Mouse (Mus musculus) naive thymus-derived CD4-positive, alpha-beta T cell, adult 2 months (primary cell): ENCODE measurements around the gene Pten.
A peak's percentile ranks its signal among the peaks of the same experiment; 100 is the strongest.
"Not testable (repeated sequence)": the region's sequence is repeated elsewhere in the genome, so short reads cannot be mapped to it uniquely, and the experiment has no call there.

ENCODE experiments used
- DNase-seq: peaks from one replicate; pipeline ENCODE4 v3.0.0-alpha.2; 2011; ENCODE audit warnings: low read depth

The Pten gene

DNA sequence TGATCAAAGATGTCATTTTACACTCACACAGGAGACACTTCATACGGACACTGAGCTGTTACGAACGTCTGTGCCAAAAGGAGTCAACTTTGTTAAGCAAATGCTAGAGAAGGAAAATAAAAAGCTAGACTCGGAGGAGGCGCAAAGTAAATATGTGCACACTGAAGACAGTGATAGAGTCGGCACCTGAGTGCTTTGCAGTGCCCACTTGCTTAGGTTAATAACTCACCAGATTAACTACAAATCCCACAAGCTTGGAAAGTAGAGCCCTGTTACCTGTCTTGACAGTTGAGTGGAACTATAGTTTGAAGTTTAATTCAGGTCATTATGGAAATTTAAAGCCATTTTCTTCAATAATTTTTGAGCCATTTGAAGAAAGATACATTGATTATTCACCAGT lies 51.4 kb downstream of the Pten start:
- DNase-seq, result no peak

DNA sequence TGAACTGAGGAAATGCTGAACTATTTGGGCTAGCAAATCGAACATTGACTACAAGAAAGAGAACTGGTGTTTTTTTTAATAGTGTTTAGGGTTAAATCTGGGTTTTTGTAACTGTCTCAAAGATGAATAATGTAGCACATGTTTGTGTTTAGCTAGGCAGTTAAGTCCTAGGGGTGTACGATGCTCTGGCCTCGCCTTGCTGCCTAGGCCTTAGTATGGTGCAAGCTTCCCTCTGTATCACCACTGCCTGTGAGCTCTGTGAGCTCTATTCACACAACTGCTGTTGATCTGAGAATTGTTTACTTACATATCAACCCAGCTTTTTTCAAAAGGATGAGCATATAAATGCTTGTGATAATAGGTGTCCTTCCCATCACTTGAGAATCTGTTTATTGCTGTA lies 51.8 kb downstream of the Pten start:
- DNase-seq, result no peak

DNA sequence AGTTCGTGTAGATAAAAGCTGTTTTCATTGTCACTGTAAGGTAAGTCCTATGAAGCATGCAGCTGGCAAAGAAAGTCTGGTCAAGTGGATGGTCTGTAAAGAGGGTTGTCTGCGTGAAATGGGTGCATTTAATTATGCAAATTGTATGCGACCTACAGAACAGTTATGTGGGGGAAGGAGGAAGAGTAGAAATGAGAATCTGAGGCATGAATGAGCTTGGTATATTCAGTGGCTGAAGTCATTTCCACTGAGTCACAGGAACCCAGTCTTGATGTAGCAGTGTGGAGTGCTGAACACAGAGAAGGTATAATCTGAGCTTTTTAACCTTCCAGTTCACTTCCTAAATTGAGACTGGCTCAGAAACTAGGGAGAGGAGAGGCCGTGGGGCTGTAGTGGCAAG lies 61.5 kb downstream of the Pten start:
- DNase-seq, result no peak

DNA sequence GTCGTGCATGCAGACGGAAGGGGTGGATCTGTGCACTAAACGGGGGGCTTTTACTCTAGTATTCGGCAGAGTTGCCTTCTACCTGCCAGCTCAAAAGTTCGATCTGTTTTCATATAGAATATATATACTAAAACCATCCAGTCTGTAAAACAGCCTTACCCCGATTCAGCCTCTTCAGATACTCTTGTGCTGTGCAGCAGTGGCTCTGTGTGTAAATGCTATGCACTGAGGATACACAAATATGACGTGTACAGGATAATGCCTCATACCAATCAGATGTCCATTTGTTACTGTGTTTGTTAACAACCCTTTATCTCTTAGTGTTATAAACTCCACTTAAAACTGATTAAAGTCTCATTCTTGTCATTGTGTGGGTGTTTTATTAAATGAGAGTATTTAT lies 65.7 kb downstream of the Pten start:
- DNase-seq, result not testable (repeated sequence)

DNA sequence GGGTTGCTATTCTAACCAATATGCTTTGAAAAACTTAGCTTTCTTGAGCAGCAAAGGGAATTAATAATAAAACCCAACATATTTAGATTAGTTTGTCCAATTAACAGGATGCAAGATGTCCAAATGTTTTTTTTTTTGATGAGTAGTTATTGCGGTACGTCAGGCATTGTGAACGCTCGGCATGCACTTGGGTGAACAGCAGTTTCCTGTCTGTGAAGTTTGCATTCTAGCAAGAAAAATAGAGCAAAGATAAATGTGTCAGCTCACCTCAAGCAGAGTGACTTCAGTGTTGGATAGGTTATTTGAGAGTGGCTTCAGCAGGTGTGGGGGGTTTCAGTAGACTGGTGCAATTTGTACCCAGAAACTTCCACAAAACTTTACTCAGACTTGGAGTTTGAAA lies 69.3 kb downstream of the Pten start:
- DNase-seq, result no peak

DNA sequence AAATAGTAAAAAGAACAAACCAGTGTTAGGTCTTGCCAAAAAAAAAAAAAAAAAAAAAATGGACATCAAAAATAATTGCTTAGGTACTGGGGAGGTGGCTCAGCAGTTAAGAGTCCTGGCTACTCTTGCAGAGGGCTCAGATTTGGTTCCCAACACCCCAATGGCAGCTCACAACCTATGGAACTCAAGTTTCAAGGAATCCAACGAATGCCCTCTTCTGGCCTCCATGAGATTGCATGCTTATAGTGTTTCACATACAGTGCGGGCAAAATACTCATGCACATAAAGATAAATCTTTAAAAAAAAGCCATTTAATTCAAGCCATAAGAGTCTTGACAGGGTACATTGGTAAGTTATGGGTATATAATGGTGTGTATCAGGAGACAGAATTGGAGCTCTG lies 72.6 kb downstream of the Pten start:
- DNase-seq, result no peak

DNA sequence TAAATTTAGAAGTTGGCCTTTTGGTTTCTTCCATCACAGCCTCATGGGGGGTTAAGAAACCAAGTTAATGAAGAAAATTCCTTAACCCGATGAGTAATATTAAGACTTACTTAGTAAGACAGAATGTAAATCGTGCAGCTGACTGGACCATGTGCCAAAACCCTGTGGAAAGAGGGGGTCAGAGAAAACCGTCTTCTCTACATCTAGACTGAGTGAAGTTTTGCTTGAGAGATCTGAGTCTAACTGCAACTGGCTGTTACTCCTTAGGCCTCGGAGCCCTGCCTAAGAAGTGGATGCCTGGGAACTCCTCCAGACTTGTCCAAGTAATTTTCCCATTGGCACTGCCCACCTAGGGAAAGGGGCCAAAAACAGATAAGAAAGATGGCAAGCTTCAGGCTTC lies 74.0 kb downstream of the Pten start:
- no peak for DNase-seq

DNA sequence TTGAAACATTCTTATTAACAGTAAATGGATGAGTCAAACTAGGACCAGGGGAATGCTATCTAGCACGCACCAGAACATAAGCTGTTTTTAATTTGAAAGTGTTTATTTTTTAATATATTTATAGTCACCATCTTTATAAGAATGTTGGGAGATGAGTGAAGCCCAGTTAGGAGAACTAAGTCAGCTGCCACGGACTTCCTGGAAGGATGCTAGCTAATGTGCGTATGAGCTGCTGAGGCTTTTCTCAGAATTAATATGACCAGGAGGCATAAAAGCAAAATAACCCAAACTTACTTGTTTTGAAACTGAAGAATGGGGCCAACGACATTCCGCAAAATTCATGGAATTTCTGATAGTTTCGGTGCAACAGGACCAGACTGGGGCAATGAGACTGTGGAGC lies 83.2 kb downstream of the Pten start:
- DNase-seq, result no peak

DNA sequence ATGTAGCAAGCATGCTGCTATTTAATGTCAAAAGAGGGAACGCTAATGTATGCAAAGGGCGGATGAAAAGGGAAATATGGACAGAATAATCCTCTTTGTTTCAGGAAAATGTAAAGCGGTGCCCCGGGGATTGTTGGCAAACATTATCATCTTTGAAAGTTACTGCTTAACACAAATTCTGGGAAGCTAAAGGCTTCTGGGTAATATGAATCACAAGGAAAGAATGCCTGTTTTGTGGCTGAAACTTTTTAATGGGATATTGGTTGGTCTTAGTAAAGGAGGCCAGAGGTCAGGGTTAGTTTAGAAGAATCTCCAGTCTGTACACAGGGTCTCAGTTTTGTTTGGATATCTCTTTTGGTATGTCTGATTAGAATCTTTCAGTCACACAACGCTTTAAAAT lies 87.2 kb downstream of the Pten start:
- DNase-seq, result no peak

DNA sequence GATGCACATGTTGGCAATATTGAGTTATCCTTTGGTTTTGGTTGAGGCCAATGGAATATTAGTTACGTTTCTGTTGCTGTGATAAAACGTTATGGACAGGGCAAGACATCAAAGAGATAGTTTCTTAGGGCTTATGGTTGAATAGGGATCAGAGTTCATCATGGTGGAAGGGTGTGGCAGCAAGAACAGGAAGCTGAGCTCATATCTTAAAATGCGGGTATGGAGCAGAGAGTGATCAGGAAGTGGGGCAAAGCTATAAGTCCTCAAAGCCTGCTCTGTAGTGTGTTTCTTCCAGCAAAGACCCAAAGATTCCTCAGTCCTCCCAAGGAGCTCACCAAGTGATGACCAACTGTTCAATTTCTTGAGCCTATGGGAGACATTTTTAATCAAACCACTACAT lies 90.7 kb downstream of the Pten start:
- DNase-seq, result no peak

DNA sequence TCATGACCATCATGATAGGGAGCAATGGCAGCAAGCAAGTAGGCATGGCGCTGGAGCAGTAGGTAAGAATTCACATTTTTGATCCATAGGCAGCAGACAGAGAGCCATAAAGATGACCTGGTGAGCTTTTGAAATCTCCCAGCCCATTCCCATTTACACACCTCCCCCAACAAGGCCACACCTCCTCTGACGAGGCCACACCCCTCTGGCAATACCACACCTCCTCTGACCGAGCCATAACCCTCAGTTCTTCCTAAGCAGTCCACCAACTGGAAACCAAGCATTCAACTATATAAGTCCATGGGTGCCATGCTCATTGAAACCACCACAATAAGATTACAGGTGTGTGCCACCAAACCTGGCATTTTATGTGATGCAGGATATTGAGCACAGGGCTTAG lies 95.0 kb downstream of the Pten start:
- no peak for DNase-seq

DNA sequence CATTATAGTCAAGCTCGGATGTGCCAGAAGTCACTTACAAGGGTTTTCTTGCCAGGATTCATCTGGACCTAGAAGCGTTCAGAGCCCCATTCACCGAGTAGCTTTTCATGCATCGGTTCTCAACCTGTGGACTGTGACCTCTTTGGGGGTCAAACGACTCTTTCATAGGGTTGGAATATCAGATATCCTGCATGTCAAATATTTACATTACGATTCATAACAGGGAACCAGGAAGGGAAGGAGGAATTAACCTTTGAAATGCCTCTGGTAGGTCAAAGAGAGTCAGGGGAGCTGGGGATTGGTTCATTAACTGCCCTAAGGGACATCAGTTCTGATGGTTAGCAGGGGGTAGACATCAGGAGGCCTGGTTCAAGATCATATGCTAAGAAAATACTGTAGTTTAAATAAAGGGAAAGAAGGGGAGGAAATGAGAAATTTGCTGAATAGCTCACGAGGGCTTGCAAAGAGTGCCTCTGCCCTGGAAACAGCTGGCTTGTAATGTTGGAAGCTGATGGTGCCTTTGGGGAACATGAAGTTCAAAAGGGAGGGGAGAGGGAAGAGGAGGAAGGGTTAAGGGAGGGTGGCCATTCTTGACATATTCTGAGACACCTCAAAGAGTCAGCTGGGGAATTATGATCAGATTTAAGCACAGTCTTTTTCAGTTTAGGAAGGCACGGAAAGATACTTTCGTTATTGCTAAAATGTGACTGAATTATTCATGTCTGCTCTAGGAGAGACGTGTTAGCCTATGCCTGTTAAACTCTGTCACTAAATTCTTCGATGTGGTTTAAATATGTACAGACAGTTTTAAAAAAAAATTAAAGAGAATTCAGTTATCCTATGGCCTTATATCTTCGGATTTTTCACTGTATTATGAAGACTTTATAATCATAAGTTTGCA lies 104.6 kb downstream of the Pten start:
- DNase-seq, result no peak

DNA sequence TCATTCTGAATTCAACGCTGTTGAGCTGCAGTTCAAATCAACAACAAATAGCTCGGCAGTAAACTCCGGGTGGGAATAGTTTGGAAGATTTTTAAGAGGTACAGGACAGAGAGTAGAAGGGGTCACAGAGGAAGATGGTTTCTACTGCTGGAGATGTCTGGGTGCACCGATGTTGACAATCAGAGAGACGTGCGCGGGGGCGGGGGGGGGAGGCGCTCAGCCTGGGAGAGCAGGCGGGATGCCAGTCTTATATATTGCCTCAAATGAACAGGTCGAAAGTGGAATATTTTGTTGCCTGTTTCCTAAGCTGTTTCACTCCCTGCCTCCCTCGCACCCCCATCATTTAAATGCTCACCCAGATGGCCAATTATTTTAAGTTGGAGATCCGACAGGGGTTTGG lies 109.5 kb downstream of the Pten start:
- DNase-seq, result no peak

DNA sequence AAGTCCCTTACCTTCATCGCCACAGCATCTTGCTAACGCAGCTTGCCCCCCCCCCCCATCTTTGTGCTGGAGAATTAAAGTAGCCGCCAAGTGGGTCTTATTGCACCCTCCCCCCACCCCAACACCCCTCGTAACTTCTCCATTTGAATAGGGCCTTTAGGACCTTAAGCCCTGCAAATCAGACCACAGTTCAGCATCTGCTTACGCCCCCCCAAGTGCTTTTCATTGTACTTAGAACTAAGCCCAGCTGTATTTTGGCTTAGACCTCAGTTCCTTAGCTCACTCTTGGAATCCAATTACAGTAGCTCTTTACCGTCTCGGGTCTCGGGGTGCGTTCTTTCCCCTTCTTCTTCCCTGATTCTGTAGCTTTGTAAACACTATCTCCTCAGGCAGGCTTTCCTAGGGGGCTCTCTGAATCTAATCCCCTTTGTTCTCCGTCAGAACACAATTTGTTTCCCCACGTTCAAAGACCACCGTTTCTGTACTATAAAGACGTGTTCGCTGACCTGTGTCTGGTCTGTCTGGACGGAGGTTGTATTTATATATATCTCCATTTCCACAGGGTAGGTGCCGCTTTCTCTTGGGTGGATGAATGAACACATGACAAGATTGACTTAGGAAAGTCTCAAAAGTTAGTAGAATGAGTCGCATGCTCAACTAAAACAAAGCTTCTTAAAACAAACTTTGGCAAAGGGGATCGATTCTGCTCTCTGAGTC lies 110.0 kb downstream of the Pten start:
- no peak for DNase-seq

DNA sequence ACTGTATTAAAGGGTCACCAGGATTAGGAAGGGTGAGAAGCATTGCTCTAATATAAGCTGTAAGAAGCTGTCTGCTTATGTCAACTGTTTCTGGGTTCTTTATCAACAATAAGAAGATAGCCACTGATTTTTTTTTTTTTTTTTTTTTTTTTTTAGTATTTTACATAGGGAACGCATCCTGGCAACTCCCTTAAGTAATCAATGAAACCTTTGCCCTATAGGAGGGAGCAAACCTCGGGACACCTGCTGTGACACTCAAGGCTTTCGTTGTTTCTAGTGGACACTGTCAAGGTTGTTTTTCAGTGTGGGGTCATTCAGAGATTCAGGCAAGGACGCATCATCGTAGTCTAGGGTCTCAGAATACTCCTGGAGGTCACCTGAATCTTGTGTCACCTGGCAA lies 111.3 kb downstream of the Pten start:
- no peak for DNase-seq

DNA sequence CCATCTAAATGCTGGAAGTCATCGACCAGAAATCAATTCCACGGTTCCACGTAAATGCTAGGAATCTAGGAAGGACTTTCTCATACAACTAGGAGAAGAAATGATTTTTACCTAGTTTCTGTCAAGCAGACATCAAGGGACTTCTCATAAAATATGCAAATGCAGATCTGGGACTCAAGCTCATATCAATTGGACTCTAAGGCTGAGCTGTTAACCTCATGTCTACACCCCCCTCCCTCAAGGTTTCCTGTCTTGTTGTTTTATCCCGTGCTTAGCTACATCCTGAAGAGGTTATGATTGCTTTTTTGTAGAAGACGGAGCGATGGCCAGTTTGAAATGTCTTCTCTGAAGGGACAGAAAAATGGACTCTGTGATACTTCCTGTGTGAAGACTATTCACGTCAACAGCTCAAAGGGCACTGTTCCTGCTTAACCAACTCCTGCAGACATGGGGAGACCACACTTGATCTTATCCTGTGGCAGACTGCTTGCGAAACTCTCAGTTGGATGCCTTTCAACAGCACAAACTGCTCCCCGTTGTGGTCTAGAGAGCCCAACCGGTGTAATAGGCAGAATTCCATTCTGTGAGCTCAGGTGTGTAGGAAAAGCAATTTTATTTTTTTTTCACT lies 111.9 kb downstream of the Pten start:
- peak; percentile 48 for DNase-seq

DNA sequence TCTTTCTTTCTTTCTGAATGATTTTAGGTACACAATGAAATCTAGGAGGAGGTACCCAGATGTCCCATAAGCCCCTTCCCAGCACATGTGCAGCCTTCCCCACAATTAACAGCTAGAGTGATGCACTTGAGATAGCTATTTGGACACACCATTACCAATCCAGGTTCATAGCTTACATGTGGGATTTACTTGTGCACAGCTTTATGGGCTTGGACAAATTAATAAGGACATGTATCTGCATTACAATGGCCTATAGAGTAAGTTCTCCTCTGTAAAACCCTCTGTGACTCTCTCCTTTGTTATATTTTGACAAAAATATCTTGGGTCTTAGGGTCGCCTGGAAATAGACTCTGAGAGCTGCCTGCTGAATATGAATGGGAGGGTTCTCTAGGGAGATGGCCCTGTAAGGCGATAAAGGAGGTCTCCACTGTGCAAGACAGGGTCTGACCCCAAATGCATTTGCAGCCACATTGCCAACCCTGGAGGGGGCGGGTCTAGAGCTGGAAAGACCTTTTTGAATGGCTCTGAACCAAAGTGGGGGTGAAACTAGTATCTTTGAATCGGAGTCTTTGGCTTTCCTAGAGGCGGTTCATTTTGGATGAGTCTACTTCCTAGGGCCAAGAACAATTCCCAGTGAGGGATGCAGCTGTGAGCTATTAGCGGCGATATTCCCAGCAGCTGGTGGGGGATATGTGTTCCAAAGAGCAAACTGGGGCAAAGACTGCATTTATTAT lies 116.8 kb downstream of the Pten start:
- DNase-seq, result no peak
